Mouse (Mus musculus) heart, embryonic 11.5 days (tissue): ENCODE measurements around the gene Cog5. TPM values are rescaled to one million over a fixed set of nuclear protein-coding genes. Genes with fewer than 3 reads are reported as not detected.

Experiments used
- ATAC-seq: fragments of 200-750 bp; cut with Nextera tagmentation; replicated peaks from 2 replicates; pipeline ENCODE4 v1.8.0; 2017; ENCODE audit warnings: moderate library complexity; ENCODE audit not compliant: insufficient number of reproducible peaks, low FRiP score, low TSS enrichment
- H3K27ac ChIP-seq: fragments of 300-500 bp; sonication (generic); 2 replicates; pipeline ENCODE4 v1.5.1; 2014; ENCODE audit warnings: mild to moderate bottlenecking, low read depth, low read length
- H3K27me3 ChIP-seq: fragments of 300-500 bp; sonication (generic); 2 replicates; pipeline ENCODE4 v1.6.1; 2014; ENCODE audit warnings: mild to moderate bottlenecking, low read length, mixed read lengths; ENCODE audit not compliant: control insufficient read depth, insufficient read depth
- H3K36me3 ChIP-seq: fragments of 300-500 bp; sonication (generic); 2 replicates; pipeline ENCODE4 v1.6.1; 2014; ENCODE audit warnings: mild to moderate bottlenecking, low read length, moderate library complexity, mixed read lengths; ENCODE audit not compliant: control insufficient read depth, insufficient read depth
- H3K4me1 ChIP-seq: fragments of 300-500 bp; sonication (generic); 2 replicates; pipeline ENCODE4 v1.6.1; 2014; ENCODE audit warnings: low read length; ENCODE audit not compliant: control insufficient read depth, insufficient read depth
- H3K4me2 ChIP-seq: fragments of 300-500 bp; sonication (generic); 2 replicates; pipeline ENCODE4 v1.6.1; 2014; ENCODE audit warnings: mild to moderate bottlenecking, moderate library complexity
- H3K4me3 ChIP-seq: fragments of 300-500 bp; sonication (generic); 2 replicates; pipeline ENCODE4 v1.5.1; 2014; ENCODE audit warnings: low read depth, low read length
- H3K9ac ChIP-seq: fragments of 300-500 bp; sonication (generic); 2 replicates; pipeline ENCODE4 v1.6.1; 2014; ENCODE audit warnings: mild to moderate bottlenecking, low read depth, low read length, moderate library complexity
- H3K9me3 ChIP-seq: fragments of 300-500 bp; sonication (generic); replicated peaks from 2 replicates; pipeline ENCODE4 v1.6.1; 2016; ENCODE audit warnings: low read length; ENCODE audit not compliant: control insufficient read depth
- WGBS: fragments of 180-500 bp; shearing (Covaris S2); extraction: QIAGEN DNeasy Blood & Tissue Kit; methylation state at CpG from one replicate; pipeline ENCODE4 v1.1.7; 2014; ENCODE audit not compliant: insufficient replicate concordance; 5-methylcytosine and 5-hydroxymethylcytosine counted together
- polyA plus RNA-seq: library from polyadenylated mRNA; unstranded; fragments of >200 nt; fragmentation: Nextera tagmentation; extraction: Ambion mirVana; gene quantifications from 2 replicates; pipeline ENCODE4 v1.2.1, GENCODE M21; 2014

The Cog5 gene
- polyA plus RNA-seq, 1 experiment from 2014 or later: 32.3 TPM

DNA sequence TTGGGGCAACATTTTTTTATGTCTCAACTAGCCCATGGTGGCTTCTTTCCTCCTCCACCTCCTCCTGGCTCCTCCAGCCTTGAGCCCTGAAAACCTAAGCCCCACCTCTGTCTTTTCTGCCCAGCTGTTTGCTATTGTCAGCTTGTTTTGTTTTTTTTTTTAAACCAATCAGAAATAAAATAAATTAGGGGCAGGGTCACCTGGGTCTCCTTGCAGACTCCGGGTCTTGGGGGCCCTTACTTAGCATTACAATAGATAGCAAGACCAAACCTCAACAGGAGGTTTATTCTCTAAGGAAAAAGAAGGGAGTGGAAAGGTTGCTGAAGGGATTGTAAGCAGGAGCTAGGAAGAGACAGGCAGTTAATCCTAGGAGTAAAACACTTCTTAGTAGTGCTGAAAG, 181.5 kb downstream of the Cog5 start:
- H3K9ac ChIP-seq: no peak overlapping the region
- H3K27me3 ChIP-seq: no peaks in the 10 kb centered on the region
- 34% methylated on average over 1 of the region's 1 CpGs for WGBS
- no peaks in the 10 kb centered on the region for H3K36me3 ChIP-seq
- no peak for ATAC-seq
- no peaks in the 10 kb centered on the region for H3K9me3 ChIP-seq
- H3K27ac ChIP-seq: no peak overlapping the region
- H3K4me2 ChIP-seq: no peak overlapping the region
- peaks cover 4% of the 10 kb centered on the region; the same call in 1 of the 2 replicates for H3K4me1 ChIP-seq
- no peak overlapping the region for H3K4me3 ChIP-seq

DNA sequence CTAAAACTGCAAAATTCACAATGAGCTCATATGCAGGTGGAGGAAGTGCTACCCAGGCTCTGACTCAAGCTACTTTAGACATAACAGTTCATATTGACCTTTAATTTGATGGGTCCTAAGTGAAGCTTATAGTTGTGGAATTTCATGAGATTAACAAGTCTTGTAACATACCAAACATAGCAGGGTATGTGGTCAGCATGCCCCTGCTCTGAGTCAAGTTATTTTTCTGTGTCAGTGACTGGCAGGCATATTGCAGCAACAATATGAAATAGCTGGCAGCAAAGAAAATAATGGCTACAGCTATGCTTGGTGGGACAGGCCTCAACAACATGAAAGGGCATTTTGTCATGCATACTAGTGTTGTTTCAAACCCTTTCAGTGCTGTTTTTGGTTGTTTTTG, 183.9 kb downstream of the Cog5 start:
- no peak for ATAC-seq
- H3K4me1 ChIP-seq: peaks cover 4% of the 10 kb centered on the region; the same call in 1 of the 2 replicates
- H3K4me3 ChIP-seq: no peak overlapping the region
- no peak overlapping the region for H3K9ac ChIP-seq
- no peak overlapping the region for H3K4me2 ChIP-seq
- H3K36me3 ChIP-seq: no peaks in the 10 kb centered on the region
- H3K27ac ChIP-seq: no peak overlapping the region
- H3K27me3 ChIP-seq: no peaks in the 10 kb centered on the region
- no peaks in the 10 kb centered on the region for H3K9me3 ChIP-seq

DNA sequence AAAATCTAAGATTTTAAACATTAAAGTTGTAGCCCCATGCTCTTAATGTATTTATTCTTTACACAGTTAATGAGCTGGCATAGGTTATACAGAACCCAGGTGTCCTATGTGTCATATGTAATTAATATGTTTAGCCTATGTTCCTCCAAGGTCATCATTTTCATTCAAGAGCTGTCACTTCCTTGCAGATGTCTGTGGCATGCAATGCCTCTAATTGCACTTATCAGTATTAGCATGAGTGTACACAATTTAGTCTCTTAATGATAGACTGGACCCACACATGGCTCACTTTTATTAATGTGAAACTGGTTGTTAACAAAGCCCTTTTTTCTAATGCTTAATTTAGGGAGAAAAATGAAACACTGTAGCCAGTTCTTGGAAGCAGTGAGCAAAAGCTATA, 184.6 kb downstream of the Cog5 start:
- Histone ChIP-seq H3K9me3 (no peaks in the 10 kb centered on the region), H3K4me3 (no peak overlapping the region), H3K4me1 (peaks cover 4% of the 10 kb centered on the region; the same call in 1 of the 2 replicates), H3K27ac (no peak overlapping the region), H3K27me3 (no peaks in the 10 kb centered on the region), H3K4me2 (no peak overlapping the region), H3K36me3 (no peaks in the 10 kb centered on the region), H3K9ac (no peak overlapping the region)
- ATAC-seq: no peak

DNA sequence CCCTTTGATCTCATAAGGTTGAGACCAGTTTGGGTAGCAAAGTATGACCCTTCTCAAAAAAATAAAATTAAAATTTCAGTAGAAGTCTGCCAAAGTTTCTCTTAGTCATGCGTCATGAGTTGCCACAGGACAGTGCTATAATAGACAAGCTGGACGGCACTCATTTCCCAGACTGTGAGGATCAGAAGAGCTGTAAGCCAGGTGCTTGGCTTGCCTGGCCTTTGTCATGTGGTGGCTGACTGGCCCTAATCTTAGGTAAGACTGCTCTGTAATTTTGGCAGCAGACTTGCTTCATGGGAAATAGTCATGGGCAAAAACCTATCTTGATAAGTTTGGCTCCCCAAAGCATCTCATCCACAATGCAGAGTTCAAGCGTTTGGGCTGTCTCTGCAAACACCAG, 191.4 kb downstream of the Cog5 start:
- no peak for ATAC-seq

DNA sequence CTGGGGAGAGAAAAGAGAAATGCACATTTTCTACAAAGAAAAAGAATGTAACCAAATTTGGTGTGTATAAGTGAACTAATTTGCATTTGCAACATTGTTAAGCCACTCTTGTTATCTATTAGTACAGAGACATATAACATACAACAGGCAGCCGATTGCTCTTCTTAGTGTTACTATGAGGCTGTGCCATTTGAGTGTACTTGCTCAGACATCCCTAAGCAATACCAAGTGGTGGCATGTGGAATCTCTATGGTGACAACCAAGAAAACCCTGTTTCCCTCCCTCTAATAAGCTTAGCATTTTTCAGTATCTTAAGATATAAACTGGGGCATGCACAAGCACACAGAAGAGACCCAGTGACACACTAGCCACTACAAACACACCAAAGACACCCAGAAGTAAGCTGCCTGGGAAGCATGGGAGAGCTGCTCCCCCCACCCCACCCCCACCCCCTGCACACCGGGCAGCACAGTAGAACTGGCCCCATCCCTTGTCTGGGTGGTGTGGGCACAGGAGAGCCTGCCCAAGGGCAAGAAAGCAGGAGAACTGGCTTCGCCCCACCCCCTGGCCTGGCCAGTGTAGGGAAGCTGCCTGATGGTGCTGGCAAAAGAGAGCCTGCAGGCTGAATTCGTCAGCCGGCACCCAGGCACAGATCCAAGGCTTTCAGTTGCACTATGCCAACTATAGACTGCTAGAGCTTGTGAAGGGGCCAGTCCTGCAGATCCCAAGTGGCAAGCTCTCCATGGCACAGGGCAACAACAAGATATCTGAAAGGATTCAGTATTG, 194.2 kb downstream of the Cog5 start:
- Histone ChIP-seq H3K36me3 (no peaks in the 10 kb centered on the region), H3K27ac (no peak overlapping the region), H3K4me2 (no peak overlapping the region), H3K9me3 (no peaks in the 10 kb centered on the region), H3K27me3 (no peaks in the 10 kb centered on the region), H3K4me1 (no peaks in the 10 kb centered on the region), H3K4me3 (no peak overlapping the region), H3K9ac (no peak overlapping the region)
- ATAC-seq: no peak
- WGBS: 82% methylated on average over 5 of the region's 5 CpGs

More for the DNA sequence above, 191.4 kb downstream of the Cog5 start:
- Histone ChIP-seq H3K36me3 (no peaks in the 10 kb centered on the region), H3K27me3 (no peaks in the 10 kb centered on the region), H3K27ac (no peak overlapping the region), H3K4me1 (no peaks in the 10 kb centered on the region), H3K4me2 (no peak overlapping the region), H3K4me3 (no peak overlapping the region), H3K9ac (no peak overlapping the region), H3K9me3 (no peaks in the 10 kb centered on the region)
- 91% methylated on average over 3 of the region's 3 CpGs for WGBS

DNA sequence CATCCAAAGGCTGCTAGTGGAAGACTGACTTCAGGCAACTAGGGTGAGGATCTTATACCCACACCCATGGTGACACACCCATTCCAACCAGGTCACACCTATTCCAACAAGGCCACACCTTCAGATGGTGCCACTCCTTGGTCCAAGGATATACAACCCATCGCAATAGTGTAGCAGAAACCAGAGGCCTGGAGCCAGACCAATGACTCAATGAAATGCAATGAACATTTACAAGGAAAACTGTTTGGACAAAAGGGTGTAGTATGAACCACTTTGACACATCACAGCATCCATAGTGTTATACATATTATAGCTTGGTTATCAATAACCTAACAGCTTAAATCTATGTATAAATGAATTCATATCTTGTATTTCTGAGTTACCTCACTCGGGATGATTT, 194.9 kb downstream of the Cog5 start:
- H3K36me3 ChIP-seq: no peaks in the 10 kb centered on the region
- H3K27me3 ChIP-seq: no peaks in the 10 kb centered on the region
- H3K9ac ChIP-seq: no peak overlapping the region
- no peak overlapping the region for H3K4me3 ChIP-seq
- no peak overlapping the region for H3K4me2 ChIP-seq
- H3K4me1 ChIP-seq: no peaks in the 10 kb centered on the region
- H3K9me3 ChIP-seq: no peaks in the 10 kb centered on the region
- ATAC-seq: no peak
- 88% methylated on average over 2 of the region's 2 CpGs for WGBS
- H3K27ac ChIP-seq: no peak overlapping the region

DNA sequence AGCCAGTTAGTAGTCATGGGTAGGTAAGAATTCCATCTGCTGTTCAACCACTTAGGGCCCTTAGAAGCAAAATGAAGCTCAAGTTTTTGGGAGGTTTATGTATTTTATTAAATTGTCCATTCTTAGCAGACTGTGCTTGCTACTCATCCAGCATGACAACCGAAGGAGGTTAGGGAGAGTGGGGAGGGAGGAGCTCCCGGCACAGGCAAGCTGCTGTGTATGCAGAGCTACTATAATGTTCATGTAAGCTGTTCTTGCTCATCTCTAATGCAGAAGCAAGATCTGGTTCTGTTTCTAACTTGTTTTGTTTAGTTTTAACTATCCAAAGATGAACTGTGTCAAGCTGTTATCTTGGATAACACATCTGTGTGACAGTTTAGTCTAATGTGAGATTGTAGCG, 199.4 kb downstream of the Cog5 start:
- WGBS: 80% methylated on average over 3 of the region's 3 CpGs
- H3K27me3 ChIP-seq: no peaks in the 10 kb centered on the region
- no peaks in the 10 kb centered on the region for H3K4me1 ChIP-seq
- H3K9me3 ChIP-seq: no peaks in the 10 kb centered on the region
- no peak overlapping the region for H3K4me3 ChIP-seq
- ATAC-seq: no peak
- no peak overlapping the region for H3K4me2 ChIP-seq
- no peak overlapping the region for H3K27ac ChIP-seq
- H3K36me3 ChIP-seq: no peaks in the 10 kb centered on the region
- H3K9ac ChIP-seq: no peak overlapping the region

DNA sequence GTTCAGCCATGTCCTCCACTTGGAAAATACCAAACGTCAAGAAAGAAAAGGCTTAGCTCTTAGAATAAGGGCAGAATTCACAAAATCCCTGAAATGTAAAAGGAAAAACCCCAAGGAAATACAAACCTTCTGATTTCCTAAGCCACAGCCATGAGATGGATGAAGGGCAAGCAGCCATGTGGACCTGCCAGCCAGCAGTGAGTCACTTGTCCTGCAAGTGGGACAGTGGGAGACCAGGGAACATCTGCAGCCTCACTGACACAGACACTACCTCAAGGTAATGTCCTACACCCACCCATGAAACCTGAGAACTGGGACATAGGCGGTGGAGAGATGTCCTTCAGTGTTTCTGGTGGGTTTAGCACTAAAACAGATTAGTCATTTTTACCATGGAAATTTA, 200.1 kb downstream of the Cog5 start:
- Histone ChIP-seq H3K9me3 (no peaks in the 10 kb centered on the region), H3K27ac (no peak overlapping the region), H3K4me3 (no peak overlapping the region), H3K9ac (no peak overlapping the region), H3K4me1 (no peaks in the 10 kb centered on the region), H3K4me2 (no peak overlapping the region), H3K27me3 (no peaks in the 10 kb centered on the region), H3K36me3 (no peaks in the 10 kb centered on the region)
- ATAC-seq: no peak
- WGBS: 84% methylated on average over 2 of the region's 2 CpGs

DNA sequence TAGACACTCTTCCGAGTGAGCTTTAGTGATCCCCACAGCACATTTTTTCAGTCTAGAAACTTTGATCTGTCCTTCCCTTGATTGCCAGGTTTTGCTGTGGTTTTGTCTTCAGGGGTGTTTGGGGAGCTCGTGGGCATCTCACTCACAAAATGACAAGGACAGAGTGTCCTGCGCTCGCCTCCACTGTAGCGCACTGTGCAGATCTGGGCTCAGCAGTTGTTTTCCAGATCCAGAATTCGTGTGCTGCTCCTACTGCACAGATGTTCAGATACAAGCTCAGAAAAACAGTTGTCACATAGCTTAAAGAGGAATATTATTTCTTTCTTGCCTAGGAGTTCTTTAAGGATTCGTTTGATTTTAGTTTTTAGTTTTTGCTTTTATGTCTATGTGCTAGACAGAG, 203.1 kb downstream of the Cog5 start:
- no peaks in the 10 kb centered on the region for H3K27me3 ChIP-seq
- H3K9ac ChIP-seq: no peak overlapping the region
- H3K4me2 ChIP-seq: no peak overlapping the region
- H3K27ac ChIP-seq: no peak overlapping the region
- H3K4me1 ChIP-seq: peaks cover 4% of the 10 kb centered on the region; the same call in 1 of the 2 replicates
- H3K9me3 ChIP-seq: no peaks in the 10 kb centered on the region
- H3K36me3 ChIP-seq: no peaks in the 10 kb centered on the region
- no peak for ATAC-seq
- no peak overlapping the region for H3K4me3 ChIP-seq
- 82% methylated on average over 7 of the region's 7 CpGs for WGBS
